In the genomic region with DNA sequence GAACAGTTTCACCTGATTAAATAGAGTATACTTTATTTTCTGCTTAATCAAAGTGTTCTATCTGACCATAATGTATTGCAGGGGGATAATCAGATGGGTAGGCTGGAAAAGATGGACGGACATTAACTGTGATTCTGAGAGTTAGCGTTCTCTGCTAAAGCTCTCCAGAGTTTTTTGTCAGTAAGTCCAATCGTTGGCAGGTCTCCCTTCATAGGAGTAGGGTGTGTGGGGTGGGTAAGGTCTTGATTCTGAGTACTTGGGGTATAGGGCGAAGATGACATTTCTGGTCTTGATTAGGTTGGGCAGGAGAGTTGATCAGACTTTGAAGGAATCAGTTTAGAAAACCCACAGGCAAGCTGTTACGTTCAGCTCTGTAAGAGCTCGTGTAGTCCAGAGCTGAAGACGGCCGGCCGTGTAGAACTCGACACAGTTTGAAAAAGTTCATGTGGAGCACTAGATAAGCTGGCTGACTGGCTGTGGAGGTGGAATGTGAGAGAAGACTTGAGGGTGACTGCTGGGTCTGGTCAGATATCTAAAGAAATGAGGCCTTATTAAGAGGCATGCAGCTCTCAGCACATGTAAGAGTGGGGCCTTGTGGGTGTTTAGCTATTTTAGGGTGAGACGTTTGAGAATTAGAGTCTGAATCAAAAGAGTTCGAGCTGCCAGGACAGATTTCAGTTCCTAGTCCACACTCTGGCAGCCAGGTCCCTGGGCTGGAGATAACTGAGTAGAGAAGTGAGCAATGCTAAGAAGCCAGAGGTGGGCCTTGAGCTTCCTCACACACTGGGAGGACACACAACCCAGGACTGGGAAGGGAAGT, we compare ENCODE assay signal across 9 mouse cellular contexts. TPM values are rescaled to one million over a fixed set of nuclear protein-coding genes. Genes with fewer than 3 reads are reported as not detected.
DNase-seq lines count a peak whose midpoint lies in the region; ATAC-seq and TF ChIP-seq lines count a peak whose summit lies in the region.
"Had no signal": no experiment of that assay in that cellular context is flagged by ENCODE, and none has a peak within 500 bp of the region (broad histone marks: within the 10 kb centered on the region; RNA-seq: fewer than 3 reads in every experiment).

No protein-coding gene starts in this region.

- H3K36me3 ChIP-seq in forebrain, embryonic 10.5 days (replicated peaks): peaks cover 4% of the 10 kb centered on the region; the same call in 1 of the 2 replicates
- no peaks in the 10 kb centered on the region for H3K36me3 ChIP-seq in forebrain, embryonic 14.5 days (ENCODE audit: control insufficient read depth, insufficient read depth, low read length)
- H3K36me3 ChIP-seq in liver, adult 2 months (ENCODE audit: control insufficient read depth, insufficient read depth, low read length): peaks cover 2% of the 10 kb centered on the region

- H3K4me3 ChIP-seq in forebrain, embryonic 10.5 days: no peak overlapping the region
- no peak overlapping the region for H3K4me3 ChIP-seq in forebrain, embryonic 14.5 days (ENCODE audit: low read depth, low read length)
- H3K4me3 ChIP-seq in liver, adult 2 months (ENCODE audit: insufficient read depth, low read depth, low read length): no peak overlapping the region
- H3K4me3 ChIP-seq in lung, adult 2 months (replicated peaks; ENCODE audit: extremely low read depth, low read depth, low read length): no peak overlapping the region

- WGBS in forebrain, embryonic 10.5 days: 83% methylated on average over 12 of the region's 12 CpGs
- 83% methylated on average over 12 of the region's 12 CpGs for WGBS in forebrain, embryonic 14.5 days
- WGBS in liver, adult 2 months: 29% methylated on average over 12 of the region's 12 CpGs
- WGBS in lung, adult 2 months: 53% methylated on average over 12 of the region's 12 CpGs

- DNase-seq in forebrain, embryonic 10.5 days (ENCODE audit: extremely low spot score, low spot score): no peak
- no peak for DNase-seq in forebrain, embryonic 14.5 days (ENCODE audit: low spot score)
- peak; percentile 47 to 61 for DNase-seq in spleen, postnatal 10 days (ENCODE audit: low spot score in 2 of 2)
- no peak for DNase-seq in spleen, adult 18-20 months
- DNase-seq in liver, adult 2 months (ENCODE audit: extremely low read depth, low read depth, low spot score): peak; percentile 52
- peak; percentile 42 for DNase-seq in yolk sac, embryonic 10.5 days (ENCODE audit: low spot score)
- no peak for DNase-seq in cerebellum, adult 8-10 months
- DNase-seq in lung, adult 2 months: no peak

- TF ChIP-seq POLR2A in liver, adult 2 months (IDR thresholded peaks at IDR 0.05; ENCODE audit: extremely low read depth, insufficient read depth, low read length): no peak
- TF ChIP-seq POLR2A in lung, adult 2 months (IDR thresholded peaks at IDR 0.05; ENCODE audit: borderline replicate concordance, extremely low read depth, low read depth, low read length): no peak

- no peaks in the 10 kb centered on the region for H3K9me3 ChIP-seq in forebrain, embryonic 10.5 days
- H3K9me3 ChIP-seq in forebrain, embryonic 14.5 days (replicated peaks; ENCODE audit: control insufficient read depth, low read length): no peaks in the 10 kb centered on the region

- H3K79me2 ChIP-seq in liver, adult 2 months (ENCODE audit: control insufficient read depth, insufficient read depth, low read length): peaks cover 36% of the 10 kb centered on the region; the same call in 1 of the 2 replicates

- no peak for TF ChIP-seq CTCF in liver, adult 2 months (IDR thresholded peaks at IDR 0.05; ENCODE audit: low read depth, low read length)
- TF ChIP-seq CTCF in lung, adult 2 months (IDR thresholded peaks at IDR 0.05; ENCODE audit: insufficient read depth, low read length): no peak

- H3K4me2 ChIP-seq in forebrain, embryonic 14.5 days (ENCODE audit: low read length): no peak overlapping the region

- no peak overlapping the region for H3K9ac ChIP-seq in forebrain, embryonic 14.5 days (ENCODE audit: low read length)
- H3K9ac ChIP-seq in liver, adult 2 months (ENCODE audit: low read depth, low read length): peak overlapping the region; percentile 34; the same call in 1 of the 2 replicates

- peaks cover 50% of the 10 kb centered on the region for H3K4me1 ChIP-seq in forebrain, embryonic 10.5 days
- H3K4me1 ChIP-seq in forebrain, embryonic 14.5 days (ENCODE audit: control insufficient read depth, insufficient read depth, low read length): no peaks in the 10 kb centered on the region; the same call in 1 of the 2 replicates
- peaks cover 45% of the 10 kb centered on the region for H3K4me1 ChIP-seq in liver, adult 2 months (ENCODE audit: control insufficient read depth, insufficient read depth, low read length)
- peaks cover 2% of the 10 kb centered on the region for H3K4me1 ChIP-seq in lung, adult 2 months (ENCODE audit: control insufficient read depth, insufficient read depth, low read length)

- no peaks in the 10 kb centered on the region for H3K27me3 ChIP-seq in forebrain, embryonic 10.5 days (ENCODE audit: poor library complexity, severe bottlenecking)
- H3K27me3 ChIP-seq in forebrain, embryonic 14.5 days (replicated peaks; ENCODE audit: control insufficient read depth, insufficient read depth, low read length): no peaks in the 10 kb centered on the region
- H3K27me3 ChIP-seq in liver, adult 2 months (ENCODE audit: control insufficient read depth, insufficient read depth, low read length): no peaks in the 10 kb centered on the region

- H3K27ac ChIP-seq in forebrain, embryonic 10.5 days: peak overlapping the region; percentile 45
- no peak overlapping the region for H3K27ac ChIP-seq in forebrain, embryonic 14.5 days (ENCODE audit: low read depth, low read length)
- peak overlapping the region; percentile 66 for H3K27ac ChIP-seq in liver, adult 2 months (replicated peaks; ENCODE audit: insufficient read depth, low read depth, low read length)

- no peak for ATAC-seq in forebrain, embryonic 14.5 days
- ATAC-seq: activated CD4-positive, CD25-positive, alpha-beta regulatory T cell, adult 4 months had no signal

RNA-seq across cellular contexts. Expression of a gene that starts 7.6 kb away (rescaled TPM):
- 30.1 and 30.4 TPM in 2 replicates for polyA plus RNA-seq in forebrain, embryonic 10.5 days (2016; fragmentation: Nextera tagmentation; extraction: Ambion mirVana)
- polyA plus RNA-seq in forebrain, embryonic 14.5 days (2014; fragmentation: Nextera tagmentation; extraction: Ambion mirVana): 23.4 TPM in 2 replicates
- 162 and 163 TPM in 2 replicates for total RNA-seq in liver, adult 2 months (2014; rRNA removed)
- 71.8 and 91.9 TPM in 2 replicates for polyA plus RNA-seq in liver, adult 2 months (2012; rRNA removed)
- polyA plus RNA-seq in lung, adult 2 months (2012; rRNA removed): 11.5 and 12.0 TPM in 2 replicates

Comparison
In these comparisons a context has a peak if more than half of its experiments do, and no peak if none do; other contexts are left out.
1. DNase-seq: peak in spleen, postnatal 10 days (2 of 2), liver, adult 2 months (single experiment) and yolk sac, embryonic 10.5 days (single experiment); none in forebrain, embryonic 10.5 days (single experiment), forebrain, embryonic 14.5 days (single experiment), spleen, adult 18-20 months (0 of 2), cerebellum, adult 8-10 months (single experiment) and lung, adult 2 months (single experiment).